ENCODE assay signal across 11 mouse cellular contexts in the genomic region with DNA sequence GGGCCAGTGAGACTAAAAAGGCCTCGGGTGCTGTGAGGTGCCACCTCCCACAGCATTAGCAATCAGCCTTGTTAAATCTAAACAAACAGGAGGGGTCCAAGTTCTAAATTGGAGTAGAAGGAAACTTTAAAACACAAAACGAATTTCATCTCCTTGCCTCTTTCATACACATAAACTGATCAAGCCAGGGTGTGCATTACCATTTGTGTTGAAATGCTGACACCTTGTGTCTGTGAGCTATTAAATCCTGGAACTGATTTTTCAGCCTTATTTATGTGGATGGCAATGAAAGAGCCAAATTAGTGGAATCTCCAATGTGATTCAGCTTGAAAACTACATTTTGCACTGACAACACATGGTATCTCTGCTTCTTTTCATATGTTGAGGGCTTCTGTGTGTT.
A peak's percentile ranks its signal among the peaks of the same experiment; 100 is the strongest.
DNase-seq lines count a peak whose midpoint lies in the region; ATAC-seq and TF ChIP-seq lines count a peak whose summit lies in the region.
"Had no signal": no experiment of that assay in that cellular context is flagged by ENCODE, and none has a peak within 500 bp of the region (broad histone marks: within the 10 kb centered on the region; RNA-seq: fewer than 3 reads in every experiment).

No protein-coding gene starts in this region.

- H3K4me3 ChIP-seq in kidney, adult 2 months (ENCODE audit: insufficient read depth, low read depth, low read length), result no peak overlapping the region
- H3K4me3 ChIP-seq in kidney, embryonic 15.5 days (replicated peaks), result no peak overlapping the region
- H3K4me3 ChIP-seq in forebrain, embryonic 16.5 days (replicated peaks; ENCODE audit: low read length), result no peak overlapping the region
- H3K4me3 ChIP-seq: limb, embryonic 13.5 days; stomach, embryonic 15.5 days had no signal

- TF ChIP-seq POLR2A in kidney, adult 2 months (IDR thresholded peaks at IDR 0.05; ENCODE audit: low read depth, low read length), result no peak

- H3K27me3 ChIP-seq in kidney, adult 2 months (replicated peaks; ENCODE audit: control insufficient read depth, insufficient read depth, low read length), result no peaks in the 10 kb centered on the region
- H3K27me3 ChIP-seq in kidney, embryonic 15.5 days, result no peaks in the 10 kb centered on the region
- H3K27me3 ChIP-seq in forebrain, embryonic 16.5 days (replicated peaks; ENCODE audit: control insufficient read depth, insufficient read depth, low read length), result no peaks in the 10 kb centered on the region
- H3K27me3 ChIP-seq: limb, embryonic 13.5 days; stomach, embryonic 15.5 days had no signal

- no peak overlapping the region for H3K4me2 ChIP-seq in kidney, embryonic 15.5 days
- H3K4me2 ChIP-seq in forebrain, embryonic 16.5 days (ENCODE audit: low read length), result no peak overlapping the region
- H3K4me2 ChIP-seq: limb, embryonic 13.5 days; stomach, embryonic 15.5 days had no signal

- 0 out of 2 replicates have a peak, but pooled peaks have one; percentile 15 for TF ChIP-seq CTCF in kidney, adult 2 months (conservative IDR thresholded peaks at IDR 0.05; ENCODE audit: insufficient read depth, insufficient read length, low read depth, low read length)

- no peak for ATAC-seq in kidney, embryonic 15.5 days (replicated peaks; ENCODE audit: low FRiP score)
- peak; percentile 71 for ATAC-seq in forebrain, embryonic 16.5 days

- no peak for DNase-seq in kidney, adult 2 months
- DNase-seq in 3T3-L1 (ENCODE audit: low read depth, low spot score), result peak; percentile 48
- peak; percentile 57 for DNase-seq in 416B (ENCODE audit: low read depth)
- no peak for DNase-seq in urinary bladder, adult 2 months (ENCODE audit: low spot score)
- no peak for DNase-seq in c-Kit-positive CD71-positive TER-119-positive erythroid progenitor cells, embryonic 14.5 days (ENCODE audit: low spot score)
- no peak for DNase-seq in kidney, postnatal 36 days
- DNase-seq: adrenal gland, postnatal 36 days had no signal

- H3K4me1 ChIP-seq in kidney, adult 2 months (ENCODE audit: control insufficient read depth, insufficient read depth, low read length), result no peaks in the 10 kb centered on the region
- H3K4me1 ChIP-seq in kidney, embryonic 15.5 days, result no peaks in the 10 kb centered on the region
- H3K4me1 ChIP-seq in forebrain, embryonic 16.5 days (replicated peaks; ENCODE audit: control insufficient read depth, insufficient read depth, low read length), result no peaks in the 10 kb centered on the region
- H3K4me1 ChIP-seq: limb, embryonic 13.5 days; stomach, embryonic 15.5 days had no signal

- H3K36me3 ChIP-seq in kidney, adult 2 months (ENCODE audit: control insufficient read depth, insufficient read depth, low read length), result no peaks in the 10 kb centered on the region
- no peaks in the 10 kb centered on the region for H3K36me3 ChIP-seq in kidney, embryonic 15.5 days
- H3K36me3 ChIP-seq in forebrain, embryonic 16.5 days (ENCODE audit: control insufficient read depth, insufficient read depth), result no peaks in the 10 kb centered on the region
- H3K36me3 ChIP-seq: limb, embryonic 13.5 days; stomach, embryonic 15.5 days had no signal

- no peak overlapping the region for H3K27ac ChIP-seq in kidney, adult 2 months (ENCODE audit: insufficient read depth, low read depth, low read length)
- H3K27ac ChIP-seq in kidney, embryonic 15.5 days, result no peak overlapping the region
- H3K27ac ChIP-seq in forebrain, embryonic 16.5 days (ENCODE audit: low read length), result no peak overlapping the region
- H3K27ac ChIP-seq: limb, embryonic 13.5 days; stomach, embryonic 15.5 days had no signal

- no peaks in the 10 kb centered on the region for H3K9me3 ChIP-seq in kidney, embryonic 15.5 days (replicated peaks)
- H3K9me3 ChIP-seq in forebrain, embryonic 16.5 days (ENCODE audit: control insufficient read depth, low read length), result no peaks in the 10 kb centered on the region
- H3K9me3 ChIP-seq: limb, embryonic 13.5 days; stomach, embryonic 15.5 days had no signal

- 19% methylated on average over 2 of the region's 2 CpGs for WGBS in kidney, adult 2 months
- 25% methylated on average over 2 of the region's 2 CpGs for WGBS in kidney, embryonic 15.5 days
- 18% methylated on average over 2 of the region's 2 CpGs for WGBS in forebrain, embryonic 16.5 days

- no peak overlapping the region for H3K9ac ChIP-seq in kidney, embryonic 15.5 days
- H3K9ac ChIP-seq in forebrain, embryonic 16.5 days (replicated peaks; ENCODE audit: low read depth, low read length), result no peak overlapping the region
- H3K9ac ChIP-seq: limb, embryonic 13.5 days; stomach, embryonic 15.5 days had no signal

Comparison
In these comparisons a context has a peak if more than half of its experiments do, and no peak if none do; other contexts are left out.
1. DNase-seq: peak in 3T3-L1 (single experiment) and 416B (single experiment); none in kidney, adult 2 months (single experiment), urinary bladder, adult 2 months (single experiment), c-Kit-positive CD71-positive TER-119-positive erythroid progenitor cells, embryonic 14.5 days (single experiment) and kidney, postnatal 36 days (0 of 2).